In the genomic region with DNA sequence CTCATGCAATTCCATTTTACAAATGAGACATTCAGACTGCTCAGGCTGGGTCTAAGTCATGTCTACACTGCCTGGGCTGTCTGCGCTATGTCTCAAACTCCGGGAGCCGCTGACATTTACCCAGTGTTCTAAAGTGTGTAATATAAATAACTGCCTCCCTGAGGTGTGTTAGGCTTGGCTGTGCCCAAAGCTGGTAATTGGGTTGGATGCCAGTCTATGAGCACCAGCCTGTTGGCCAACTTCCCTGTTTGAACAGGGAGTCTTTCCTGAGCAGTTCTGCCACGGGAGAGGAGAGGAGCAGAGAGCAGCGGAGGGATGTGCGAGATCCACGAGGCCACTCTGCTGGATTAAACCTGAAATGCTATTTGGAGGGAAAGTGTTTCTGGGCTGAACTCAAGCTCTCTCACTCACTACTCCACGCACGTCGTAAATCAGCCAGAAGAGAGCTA, we compare ENCODE assay signal across 10 mouse cellular contexts.
DNase-seq lines count a peak whose midpoint lies in the region; ATAC-seq and TF ChIP-seq lines count a peak whose summit lies in the region.
"Had no signal": no experiment of that assay in that cellular context is flagged by ENCODE, and none has a peak within 500 bp of the region (broad histone marks: within the 10 kb centered on the region; RNA-seq: fewer than 3 reads in every experiment).

No protein-coding gene starts in this region.

- WGBS in forebrain, postnatal 0 days, result 46% methylated on average over 10 of the region's 10 CpGs

- H3K4me1 ChIP-seq in forebrain, postnatal 0 days (ENCODE audit: insufficient read depth), result no peaks in the 10 kb centered on the region

- no peak overlapping the region for H3K27ac ChIP-seq in forebrain, postnatal 0 days (ENCODE audit: low read depth, low read length)

- no peak overlapping the region for H3K9ac ChIP-seq in forebrain, postnatal 0 days

- H3K27me3 ChIP-seq in forebrain, postnatal 0 days (ENCODE audit: insufficient read depth, low read length), result no peaks in the 10 kb centered on the region
- H3K27me3 ChIP-seq: Patski had no signal

- no peaks in the 10 kb centered on the region for H3K9me3 ChIP-seq in forebrain, postnatal 0 days (ENCODE audit: low read length)

- peak; percentile 18 for DNase-seq in layer of hippocampus, postnatal 10 days (ENCODE audit: low spot score in 2 of 2)
- no peak for DNase-seq in layer of hippocampus, postnatal 36 days
- peak; percentile 54 for DNase-seq in forebrain, postnatal 0 days
- peak; percentile 13 for DNase-seq in left cerebral cortex, postnatal 4 days
- DNase-seq in right cerebral cortex, postnatal 25 days, result peak; percentile 27
- DNase-seq in ovary, postnatal 10 days (ENCODE audit: low spot score), result no peak
- no peak for DNase-seq in urinary bladder, adult 18-20 months (ENCODE audit: low spot score in 2 of 2)
- DNase-seq in spleen, postnatal 10 days (ENCODE audit: low spot score in 2 of 2), result no peak

- no peak overlapping the region for H3K4me3 ChIP-seq in forebrain, postnatal 0 days (ENCODE audit: low read depth, low read length)
- H3K4me3 ChIP-seq: erythroblast, embryonic 14.5 days had no signal

- H3K36me3 ChIP-seq in forebrain, postnatal 0 days (ENCODE audit: insufficient read depth), result no peaks in the 10 kb centered on the region

- TF ChIP-seq CTCF in forebrain, postnatal 0 days (IDR thresholded peaks at IDR 0.05; ENCODE audit: low read depth), result no peak

- H3K4me2 ChIP-seq in forebrain, postnatal 0 days (ENCODE audit: low read depth), result peak overlapping the region; percentile 29; the same call in 1 of the 2 replicates

- peak; percentile 67 for ATAC-seq in forebrain, postnatal 0 days
- ATAC-seq: Patski had no signal

- intact Hi-C loops in left cerebral cortex, postnatal 4 days (cut with DNase I), result no loop called here

Comparison
In these comparisons a context has a peak if more than half of its experiments do, and no peak if none do; other contexts are left out.
1. DNase-seq: peak in layer of hippocampus, postnatal 10 days (2 of 2), forebrain, postnatal 0 days (single experiment), left cerebral cortex, postnatal 4 days (single experiment) and right cerebral cortex, postnatal 25 days (single experiment); none in layer of hippocampus, postnatal 36 days (0 of 2), ovary, postnatal 10 days (single experiment), urinary bladder, adult 18-20 months (0 of 2) and spleen, postnatal 10 days (0 of 2).